Mouse (Mus musculus) CH12.LX (cell line): ENCODE measurements around the gene Glb1.

Experiments
- BHLHE40 ChIP-seq: IDR thresholded peaks from 2 replicates; pipeline ENCODE4 v1.6.1; 2011; ENCODE audit warnings: mild to moderate bottlenecking, low read depth, low read length, improper control_type of control experiment
- CTCF ChIP-seq, 2 experiments: IDR thresholded peaks in 1 of 2; conservative IDR thresholded peaks in 1 of 2; 2 replicates each; pipeline ENCODE4 v1.5.1; 2011 to 2012; ENCODE audit warnings: low read depth in 2 of 2, low read length in 2 of 2, improper control_type of control experiment in 1 of 2, inconsistent platforms in 1 of 2, mild to moderate bottlenecking in 1 of 2, moderate library complexity in 1 of 2
- EP300 ChIP-seq: IDR thresholded peaks from 2 replicates; pipeline ENCODE4 v1.6.1; 2011; ENCODE audit warnings: low read length, improper control_type of control experiment
- HCFC1 ChIP-seq: IDR thresholded peaks from 2 replicates; pipeline ENCODE4 v1.6.1; 2012; ENCODE audit warnings: low read depth, mild to moderate bottlenecking, inconsistent platforms, low read length, improper control_type of control experiment
- IRF4 ChIP-seq: IDR thresholded peaks from 2 replicates; pipeline ENCODE4 v1.6.1; 2014; ENCODE audit warnings: low read depth, mild to moderate bottlenecking, inconsistent platforms, low read length, improper control_type of control experiment
- JUND ChIP-seq: conservative IDR thresholded peaks from 2 replicates; pipeline ENCODE4 v1.6.1; 2011; ENCODE audit warnings: low read depth, low read length, improper control_type of control experiment
- KAT2A ChIP-seq: IDR thresholded peaks from 2 replicates; pipeline ENCODE4 v1.6.1; 2012; ENCODE audit warnings: low read length, improper control_type of control experiment, inconsistent platforms; ENCODE audit not compliant: insufficient replicate concordance
- MAX ChIP-seq: IDR thresholded peaks from 2 replicates; pipeline ENCODE4 v1.6.1; 2011; ENCODE audit warnings: low read length, improper control_type of control experiment
- MYC ChIP-seq: IDR thresholded peaks from 2 replicates; pipeline ENCODE4 v1.6.1; 2011; ENCODE audit warnings: low read depth, mild to moderate bottlenecking, improper control_type of control experiment, low read length
- NELFE ChIP-seq: IDR thresholded peaks from 2 replicates; pipeline ENCODE4 v1.6.1; 2011; ENCODE audit warnings: low read depth, low read length, improper control_type of control experiment
- POLR2A ChIP-seq: IDR thresholded peaks from 2 replicates; pipeline ENCODE4 v1.6.1; 2011; ENCODE audit warnings: low read depth, mild to moderate bottlenecking, improper control_type of control experiment, low read length
- ZC3H11A ChIP-seq: IDR thresholded peaks from 2 replicates; pipeline ENCODE4 v1.6.1; 2012; ENCODE audit warnings: low read depth, mild to moderate bottlenecking, inconsistent platforms, low read length, improper control_type of control experiment
- ZMIZ1 ChIP-seq: IDR thresholded peaks from 2 replicates; pipeline ENCODE4 v1.6.1; 2012; ENCODE audit warnings: low read depth, mild to moderate bottlenecking, inconsistent platforms, low read length, improper control_type of control experiment
- ZNF384 ChIP-seq: IDR thresholded peaks from 2 replicates; pipeline ENCODE4 v1.6.1; 2012; ENCODE audit warnings: low read depth, low read length, improper control_type of control experiment, inconsistent platforms

- TF ChIP-seq CTCF (conservative IDR thresholded peaks at IDR 0.05 in 1 of 2, IDR thresholded peaks at IDR 0.05 in 1 of 2; ENCODE audit: low read depth in 2 of 2, low read length in 2 of 2) = no peak
- no peak for TF ChIP-seq ZMIZ1
- no peak for TF ChIP-seq IRF4
- TF ChIP-seq KAT2A = no peak
- TF ChIP-seq ZNF384 = peak; percentile 42; the same call in 1 of the 2 replicates
- TF ChIP-seq HCFC1 = no peak
- TF ChIP-seq POLR2A = no peak
- no peak for TF ChIP-seq NELFE
- TF ChIP-seq JUND = no peak
- no peak for TF ChIP-seq MYC
- no peak for TF ChIP-seq EP300
- TF ChIP-seq BHLHE40 = no peak
- TF ChIP-seq ZC3H11A = no peak
- no peak for TF ChIP-seq MAX
These were observed 20.9 kb downstream of the Glb1 start for GRCm38 (mm10) chr9:114421797-114422196.
